Mouse (Mus musculus) inflammation-experienced regulatory T-cells (primary cell): ENCODE results near the gene Vmn1r128. TPM values are rescaled to one million over a fixed set of nuclear protein-coding genes. Genes with fewer than 3 reads are reported as not detected.

ENCODE experiments used
- polyA plus RNA-seq, 2 experiments: library from polyadenylated mRNA; unstranded; fragments of 100-300 nt; shearing (Covaris generic); gene quantifications; one replicate each; pipeline ENCODE4 v1.2.1; 2017

Vmn1r128 gene
- polyA plus RNA-seq: not detected

DNA sequence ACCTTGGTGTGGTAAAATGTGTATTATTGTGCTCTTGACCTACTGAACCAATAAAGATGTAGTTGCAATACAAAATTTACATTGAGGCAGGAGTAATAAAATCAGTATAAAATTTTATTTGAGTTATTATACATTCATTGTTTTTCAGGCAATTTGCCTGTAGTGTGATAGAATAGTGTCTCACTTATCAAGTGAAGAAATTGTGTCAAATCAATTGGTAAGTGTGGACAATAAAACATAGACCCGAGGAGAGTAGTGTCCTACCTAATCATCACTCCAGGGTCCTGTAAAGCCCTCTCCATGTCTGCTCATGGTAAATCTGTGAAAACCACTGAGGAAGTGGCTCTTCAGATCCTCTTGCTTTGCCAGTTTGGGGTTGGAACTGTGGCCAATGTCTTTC is at the start of gene Vmn1r128:
Gene Vmn1r128 (plus strand): TSS at position 301 of the 400 bp plus-strand sequence.

DNA sequence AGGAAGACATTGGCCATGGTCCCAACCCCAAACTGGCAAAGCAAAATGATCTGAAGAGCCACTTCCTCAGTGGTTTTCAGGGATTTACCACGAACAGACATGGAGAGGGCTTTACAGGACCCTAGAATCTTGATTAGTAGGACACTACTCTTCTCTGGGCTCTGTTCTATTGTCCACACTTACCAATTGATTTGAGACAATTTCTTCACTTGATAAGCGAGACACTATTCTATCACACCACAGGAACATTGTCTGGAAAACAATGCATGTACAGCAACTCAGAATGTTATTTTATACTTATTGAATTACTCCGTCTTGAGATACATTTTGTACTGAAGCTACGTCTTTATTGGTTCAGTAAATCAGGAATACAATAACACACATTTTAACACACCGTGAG is 47.8 kb upstream of the Vmn1r128 start, which contains the start of gene Vmn1r126:
Gene Vmn1r126 (minus strand): TSS at position 101 of the 400 bp plus-strand sequence.

DNA sequence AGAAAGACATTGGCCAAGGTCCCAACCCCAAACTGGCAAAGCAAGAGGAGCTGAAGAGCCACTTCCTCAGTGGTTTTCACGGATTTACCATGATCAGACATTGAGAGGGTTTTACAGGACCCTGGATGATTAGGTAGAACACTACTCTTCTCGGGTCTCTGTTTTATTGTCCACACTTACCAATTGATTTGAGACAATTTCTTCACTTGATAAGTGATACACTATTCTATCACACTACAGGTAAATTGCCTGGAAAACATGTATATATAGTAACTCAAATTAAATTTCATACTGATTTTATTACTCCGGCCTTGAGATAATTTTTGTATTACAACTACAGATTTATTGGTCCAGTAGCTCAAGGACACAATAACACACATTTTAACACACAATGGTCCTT is 29.4 kb upstream of the Vmn1r128 start, which contains the start of gene Vmn1r127:
Gene Vmn1r127 (minus strand): TSS at position 101 of the 400 bp plus-strand sequence.

DNA sequence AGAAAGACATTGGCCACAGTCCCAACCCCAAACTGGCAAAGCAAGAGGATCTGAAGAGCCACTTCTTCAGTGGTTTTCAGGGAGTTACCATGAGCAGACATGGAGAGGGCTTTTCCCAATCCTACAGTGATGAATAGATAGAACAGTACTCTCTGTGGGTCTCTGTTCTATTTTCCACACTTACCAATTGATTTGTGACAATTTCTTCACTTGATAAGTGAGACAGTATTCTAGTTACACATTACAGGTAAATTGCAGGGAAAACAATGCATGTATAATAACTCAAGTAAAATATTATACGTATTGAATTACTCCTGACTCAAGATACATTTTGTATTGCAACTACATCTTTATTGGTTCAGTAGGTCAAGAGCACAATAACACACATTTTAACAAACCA is 12.0 kb downstream of the Vmn1r128 start, which contains the start of gene Vmn1r129:
Gene Vmn1r129 (minus strand): TSS at position 101 of the 400 bp plus-strand sequence.

Other genes starting within 250 kb of the Vmn1r128 start
- not detected for gene Vmn1r122, start 215.2 kb upstream of the Vmn1r128 start, polyA plus RNA-seq
- not detected for gene Vmn1r123, start 187.2 kb upstream of the Vmn1r128 start, polyA plus RNA-seq
- not detected for gene Gm5157, start 158.9 kb upstream of the Vmn1r128 start, polyA plus RNA-seq
- not detected for gene Vmn1r124, start 88.8 kb upstream of the Vmn1r128 start, polyA plus RNA-seq
- gene Vmn1r125, start 77.2 kb upstream of the Vmn1r128 start, polyA plus RNA-seq: not detected
- not detected for gene Vmn1r126, start 47.9 kb upstream of the Vmn1r128 start, polyA plus RNA-seq
- not detected for gene Vmn1r127, start 29.5 kb upstream of the Vmn1r128 start, polyA plus RNA-seq
- gene Vmn1r129, start 11.9 kb downstream of the Vmn1r128 start, polyA plus RNA-seq: not detected
- 1 to 10 TPM in 1 of 2 experiments, under 1 TPM in 1; 0.24 to 1.8 TPM for gene Gm6882, start 83.4 kb downstream of the Vmn1r128 start, polyA plus RNA-seq
- under 1 TPM in 1 of 2 experiments, not detected in 1; 0.32 TPM for gene Vmn1r130, start 162.4 kb downstream of the Vmn1r128 start, polyA plus RNA-seq
- under 1 TPM in 1 of 2 experiments, not detected in 1; 0.34 TPM for gene Vmn1r131, start 196.7 kb downstream of the Vmn1r128 start, polyA plus RNA-seq